Mouse (Mus musculus) C2C12 (cell line): ENCODE measurements at regions not wholly inside any gene's neighbourhood (a gene's known extent, or its start where the extent isn't known, plus 50 kb on each side); places are given as distances from the start of the nearest gene placed in this dataset.

ENCODE experiments used
- CTCF ChIP-seq: IDR thresholded peaks from one replicate; pipeline ENCODE4 v1.5.1; 2011; ENCODE audit not compliant: control insufficient read depth, insufficient read depth, insufficient read length
- MAX ChIP-seq: IDR thresholded peaks from one replicate; pipeline ENCODE4 v1.6.1; 2011; ENCODE audit warnings: mild to moderate bottlenecking, control low read depth

DNA sequence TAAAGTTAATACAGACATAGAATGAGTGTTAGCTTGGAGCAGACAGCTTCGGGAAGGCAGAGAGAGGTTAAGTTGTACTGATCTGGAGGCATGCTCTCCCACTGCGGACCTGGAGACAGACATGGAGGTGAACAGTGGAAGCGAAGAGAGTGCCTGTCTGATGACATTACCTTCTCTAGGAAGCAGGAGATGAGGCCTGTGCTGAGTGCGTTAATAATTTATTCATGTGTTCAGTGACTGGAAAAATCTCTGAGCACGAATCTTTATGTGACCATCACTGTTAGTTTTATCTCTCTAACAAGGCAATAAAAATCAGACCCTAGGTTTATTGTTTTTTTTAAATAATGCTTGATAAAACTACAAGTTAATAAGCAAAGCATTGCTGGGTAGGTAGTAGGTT, 504.7 kb upstream of the Nr5a2 start:
- TF ChIP-seq CTCF (no peak), MAX (no peak)
